Comparison of ENCODE assay signal across 8 mouse cellular contexts in genomic region chr3:95624628-95625503, GRCm38 (mm10). TPM values are rescaled to one million over a fixed set of nuclear protein-coding genes. Genes with fewer than 3 reads are reported as not detected.
A peak's percentile ranks its signal among the peaks of the same experiment; 100 is the strongest.
DNase-seq lines count a peak whose midpoint lies in the region; ATAC-seq and TF ChIP-seq lines count a peak whose summit lies in the region.

Gene Ensa, plus strand, starts transcription at chr3:95624993.

- H3K27me3 ChIP-seq in forebrain, embryonic 10.5 days (ENCODE audit: poor library complexity, severe bottlenecking): no peaks in the 10 kb centered on the region
- H3K27me3 ChIP-seq in heart, embryonic 15.5 days: no peaks in the 10 kb centered on the region
- no peaks in the 10 kb centered on the region for H3K27me3 ChIP-seq in liver, embryonic 14.5 days (ENCODE audit: control insufficient read depth, insufficient read depth, low read length)
- no peaks in the 10 kb centered on the region for H3K27me3 ChIP-seq in neural tube, embryonic 11.5 days (ENCODE audit: control insufficient read depth, insufficient read depth, low read length)
- no peaks in the 10 kb centered on the region for H3K27me3 ChIP-seq in stomach, postnatal 0 days (ENCODE audit: control insufficient read depth, insufficient read depth, low read length)

- peak; percentile 98 for ATAC-seq in heart, embryonic 15.5 days (replicated peaks; ENCODE audit: insufficient number of reproducible peaks, insufficient read depth, low FRiP score, low read depth)
- ATAC-seq in liver, embryonic 14.5 days (ENCODE audit: insufficient read depth): peak; percentile 97
- ATAC-seq in neural tube, embryonic 11.5 days (ENCODE audit: insufficient read depth, low FRiP score, low TSS enrichment): peak; percentile 99
- ATAC-seq in stomach, postnatal 0 days (ENCODE audit: low FRiP score, low TSS enrichment): peak; percentile 98

- H3K9ac ChIP-seq in heart, embryonic 15.5 days: peak within 1 kb of the TSS; percentile 62
- peak within 1 kb of the TSS; percentile 79 for H3K9ac ChIP-seq in liver, embryonic 14.5 days (replicated peaks)
- peak within 1 kb of the TSS; percentile 75 for H3K9ac ChIP-seq in neural tube, embryonic 11.5 days (ENCODE audit: low read length)
- peak within 1 kb of the TSS; percentile 56 for H3K9ac ChIP-seq in stomach, postnatal 0 days (ENCODE audit: low read length)

- H3K9me3 ChIP-seq in forebrain, embryonic 10.5 days: no peaks in the 10 kb centered on the region
- no peaks in the 10 kb centered on the region for H3K9me3 ChIP-seq in heart, embryonic 15.5 days (replicated peaks)
- no peaks in the 10 kb centered on the region for H3K9me3 ChIP-seq in liver, embryonic 14.5 days (ENCODE audit: control insufficient read depth, low read length)
- no peaks in the 10 kb centered on the region for H3K9me3 ChIP-seq in neural tube, embryonic 11.5 days (ENCODE audit: control insufficient read depth, low read length)
- no peaks in the 10 kb centered on the region for H3K9me3 ChIP-seq in stomach, postnatal 0 days (ENCODE audit: control insufficient read depth, low read length)

- peaks cover 27% of the 10 kb centered on the region for H3K4me1 ChIP-seq in forebrain, embryonic 10.5 days
- H3K4me1 ChIP-seq in heart, embryonic 15.5 days (replicated peaks): peaks cover 13% of the 10 kb centered on the region
- H3K4me1 ChIP-seq in liver, embryonic 14.5 days (replicated peaks; ENCODE audit: control insufficient read depth in 2 of 2, insufficient read depth in 2 of 2, low read length in 1 of 2): peaks cover 5 to 13% of the 10 kb centered on the region in 2 experiments
- peaks cover 8% of the 10 kb centered on the region for H3K4me1 ChIP-seq in neural tube, embryonic 11.5 days (ENCODE audit: control insufficient read depth, insufficient read depth, low read length)
- H3K4me1 ChIP-seq in stomach, postnatal 0 days (replicated peaks; ENCODE audit: control insufficient read depth, insufficient read depth): no peaks in the 10 kb centered on the region

- TF ChIP-seq EP300 in liver, embryonic 14.5 days (IDR thresholded peaks at IDR 0.05; ENCODE audit: low read depth): peak; percentile 9; the same call in 1 of the 2 replicates
- TF ChIP-seq EP300 in stomach, postnatal 0 days (optimal IDR thresholded peaks at IDR 0.05): no peak

- under 1% methylated on average over 44 of the region's 44 CpGs for WGBS in forebrain, embryonic 10.5 days
- under 1% methylated on average over 44 of the region's 44 CpGs for WGBS in heart, embryonic 15.5 days
- under 1% methylated on average over 44 of the region's 44 CpGs for WGBS in liver, embryonic 14.5 days (ENCODE audit: insufficient replicate concordance)
- WGBS in neural tube, embryonic 11.5 days: under 1% methylated on average over 44 of the region's 44 CpGs
- WGBS in stomach, postnatal 0 days: under 1% methylated on average over 44 of the region's 44 CpGs

- no peak for TF ChIP-seq CTCF in liver, embryonic 14.5 days (IDR thresholded peaks at IDR 0.05; ENCODE audit: low read depth)
- no peak for TF ChIP-seq CTCF in stomach, postnatal 0 days (IDR thresholded peaks at IDR 0.05; ENCODE audit: low read depth)

- H3K27ac ChIP-seq in forebrain, embryonic 10.5 days: peak within 1 kb of the TSS; percentile 94
- peak within 1 kb of the TSS; percentile 88 for H3K27ac ChIP-seq in heart, embryonic 15.5 days
- peak within 1 kb of the TSS; percentile 85 for H3K27ac ChIP-seq in liver, embryonic 14.5 days
- peak within 1 kb of the TSS; percentile 81 for H3K27ac ChIP-seq in neural tube, embryonic 11.5 days (ENCODE audit: low read depth, low read length)
- H3K27ac ChIP-seq in stomach, postnatal 0 days (replicated peaks): peak within 1 kb of the TSS; percentile 82

- H3K4me2 ChIP-seq in heart, embryonic 15.5 days: peak within 1 kb of the TSS; percentile 74
- peak within 1 kb of the TSS; percentile 91 for H3K4me2 ChIP-seq in liver, embryonic 14.5 days (ENCODE audit: low read depth)
- peak within 1 kb of the TSS; percentile 78 for H3K4me2 ChIP-seq in neural tube, embryonic 11.5 days (ENCODE audit: low read depth)
- peak within 1 kb of the TSS; percentile 53 for H3K4me2 ChIP-seq in stomach, postnatal 0 days (replicated peaks; ENCODE audit: low read depth)

- peaks cover 41% of the 10 kb centered on the region for H3K36me3 ChIP-seq in forebrain, embryonic 10.5 days (replicated peaks)
- peaks cover 40% of the 10 kb centered on the region for H3K36me3 ChIP-seq in heart, embryonic 15.5 days
- peaks cover 38% of the 10 kb centered on the region for H3K36me3 ChIP-seq in liver, embryonic 14.5 days (replicated peaks; ENCODE audit: control insufficient read depth, insufficient read depth, low read depth)
- H3K36me3 ChIP-seq in neural tube, embryonic 11.5 days (ENCODE audit: control insufficient read depth, insufficient read depth, low read length): peaks cover 20% of the 10 kb centered on the region
- peaks cover 17% of the 10 kb centered on the region for H3K36me3 ChIP-seq in stomach, postnatal 0 days (ENCODE audit: control insufficient read depth, insufficient read depth, low read length)

- H3K4me3 ChIP-seq in forebrain, embryonic 10.5 days: peak within 1 kb of the TSS; percentile 73
- peak within 1 kb of the TSS; percentile 80 for H3K4me3 ChIP-seq in heart, embryonic 15.5 days
- H3K4me3 ChIP-seq in liver, embryonic 14.5 days (ENCODE audit: insufficient read depth in 1 of 2, low read depth in 2 of 2, low read length in 2 of 2): peak within 1 kb of the TSS; percentile 65 to 91
- H3K4me3 ChIP-seq in neural tube, embryonic 11.5 days (ENCODE audit: low read depth, low read length): peak within 1 kb of the TSS; percentile 67
- peak within 1 kb of the TSS; percentile 58 for H3K4me3 ChIP-seq in stomach, postnatal 0 days (ENCODE audit: low read depth, low read length)

- peak; percentile 94 to 97 for DNase-seq in CD8-positive naive resting alpha-beta T cell, adult 2 months (ENCODE audit: low read depth in 2 of 2, low spot score in 2 of 2)
- DNase-seq in c-Kit-positive CD71-negative TER-119-negative erythroid progenitor cells, embryonic 14.5 days (ENCODE audit: low read depth): peak; percentile 99
- DNase-seq in forebrain, embryonic 10.5 days (ENCODE audit: extremely low spot score, low spot score): peak; percentile 99
- peak; percentile 99 for DNase-seq in kidney, postnatal 25 days
- DNase-seq in liver, embryonic 14.5 days (ENCODE audit: low read depth in 3 of 3, low spot score in 3 of 3): peak; percentile 100
- DNase-seq in neural tube, embryonic 11.5 days (ENCODE audit: low spot score): peak; percentile 98
- DNase-seq in stomach, postnatal 0 days (ENCODE audit: low spot score): peak; percentile 98

RNA-seq across cellular contexts. Expression of gene Ensa, which starts in this region (rescaled TPM):
- polyA plus RNA-seq in forebrain, embryonic 10.5 days (2016; fragmentation: Nextera tagmentation; extraction: Ambion mirVana): 85.8 and 86.5 TPM in 2 replicates
- polyA plus RNA-seq in heart, embryonic 15.5 days (2015; fragmentation: Nextera tagmentation; extraction: Ambion mirVana): 45.8 and 53.7 TPM in 2 replicates
- polyA plus RNA-seq in liver, embryonic 14.5 days (2012; rRNA removed): 10.2 and 14.9 TPM in 2 replicates
- 26.8 and 27.1 TPM in 2 replicates for polyA plus RNA-seq in liver, embryonic 14.5 days (2014; fragmentation: Nextera tagmentation; extraction: Ambion mirVana)
- 84.4 TPM in 2 replicates for polyA plus RNA-seq in neural tube, embryonic 11.5 days (2014; fragmentation: Nextera tagmentation; extraction: Ambion mirVana)
- 42.3 and 44.2 TPM in 2 replicates for polyA plus RNA-seq in stomach, postnatal 0 days (2015; fragmentation: Nextera tagmentation; extraction: Ambion mirVana)

Comparison
In these comparisons a context has a peak if more than half of its experiments do, and no peak if none do; other contexts are left out.
1. Peak in every context shown above with its lines: DNase-seq, ATAC-seq, H3K4me3 ChIP-seq and H3K27ac ChIP-seq.